Mouse (Mus musculus) liver, postnatal 0 days (tissue): ENCODE data around the gene Mdga1.

ENCODE experiments used
- CTCF ChIP-seq: sonication (generic); IDR thresholded peaks from 2 replicates; pipeline ENCODE4 v1.5.1; 2016; ENCODE audit warnings: antibody characterized with exemption, low read depth
- EP300 ChIP-seq: IDR thresholded peaks from 2 replicates; pipeline ENCODE4 v1.6.1; 2016; ENCODE audit warnings: antibody characterized with exemption, low read depth, mild to moderate bottlenecking

GRCm38 (mm10) chr17:29890451-29891110 lies 79.3 kb downstream of the Mdga1 start:
- TF ChIP-seq CTCF (no peak), EP300 (no peak)
